Mouse (Mus musculus): ENCODE measurements around the gene Zfp523. TPM values are rescaled to one million over a fixed set of nuclear protein-coding genes. Genes with fewer than 3 reads are reported as not detected.
A peak's percentile ranks its signal among the peaks of the same experiment; 100 is the strongest.

Gene Zfp523
- total RNA-seq, 2 experiments from 2014 or later = 97.0 to 105 TPM

DNA sequence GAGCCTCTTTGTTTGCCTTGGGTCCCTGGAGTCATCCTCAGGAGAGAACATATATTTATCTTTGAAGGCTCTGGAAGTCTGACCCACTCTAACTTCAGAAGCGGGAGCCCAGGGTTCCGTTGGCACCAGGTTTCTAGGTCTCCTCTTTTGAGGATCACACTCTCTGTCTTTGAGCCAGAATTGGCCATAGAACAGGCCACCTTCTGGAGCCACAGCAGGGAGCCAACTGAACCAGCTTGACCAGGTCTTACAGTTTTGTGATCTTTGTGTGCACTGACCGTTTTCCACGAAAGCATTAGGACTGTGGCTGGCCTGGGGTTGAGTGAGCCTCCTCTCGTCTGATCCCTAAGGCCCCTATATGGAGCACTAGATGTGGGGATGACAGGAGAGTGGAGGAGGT is 57.7 kb downstream of the Zfp523 start:
- intact Hi-C loops (cut with DNase I) = loop anchor here (5.0 kb wide), 1 partner anchor 38 kb away; no protein-coding TSS in a partner anchor
- no peak for DNase-seq (ENCODE audit: low spot score in 2 of 2)

DNA sequence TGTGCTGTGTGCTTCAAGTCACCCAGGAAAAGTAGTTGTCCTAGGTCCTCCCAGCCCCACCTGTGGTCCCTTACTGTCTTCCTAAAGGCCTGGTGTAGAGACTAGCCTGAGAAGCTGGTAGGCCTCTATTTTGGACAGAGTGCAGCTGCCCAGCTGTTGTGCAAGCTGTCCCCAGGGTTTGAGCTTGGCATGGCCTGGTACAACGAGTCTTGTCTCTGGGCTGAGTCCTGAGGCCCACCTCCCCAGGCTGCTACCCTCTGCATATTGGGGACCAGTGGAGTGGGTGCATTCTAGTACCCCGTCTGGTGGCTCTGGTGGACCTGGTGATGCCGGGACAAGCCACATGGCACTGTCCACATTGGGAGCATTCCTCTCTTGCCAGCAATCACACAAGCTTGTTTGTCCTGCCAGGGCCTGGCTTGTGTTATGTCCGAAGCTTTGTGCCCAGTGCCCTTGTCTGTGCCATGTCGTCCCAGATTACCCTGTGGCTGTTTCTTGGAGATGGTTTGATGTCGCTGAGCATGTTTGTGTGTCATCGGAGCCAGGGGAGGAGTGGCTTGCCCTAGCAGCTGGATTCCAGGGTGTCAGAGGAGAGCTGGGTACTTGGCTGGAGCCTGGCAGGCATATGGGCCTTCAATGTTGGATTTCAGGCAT is 59.2 kb downstream of the Zfp523 start:
- DNase-seq (ENCODE audit: low spot score in 2 of 2) = no peak
- intact Hi-C loops (cut with DNase I) = loop anchor here (5.0 kb wide), 1 partner anchor 36 kb away; no protein-coding TSS in a partner anchor

DNA sequence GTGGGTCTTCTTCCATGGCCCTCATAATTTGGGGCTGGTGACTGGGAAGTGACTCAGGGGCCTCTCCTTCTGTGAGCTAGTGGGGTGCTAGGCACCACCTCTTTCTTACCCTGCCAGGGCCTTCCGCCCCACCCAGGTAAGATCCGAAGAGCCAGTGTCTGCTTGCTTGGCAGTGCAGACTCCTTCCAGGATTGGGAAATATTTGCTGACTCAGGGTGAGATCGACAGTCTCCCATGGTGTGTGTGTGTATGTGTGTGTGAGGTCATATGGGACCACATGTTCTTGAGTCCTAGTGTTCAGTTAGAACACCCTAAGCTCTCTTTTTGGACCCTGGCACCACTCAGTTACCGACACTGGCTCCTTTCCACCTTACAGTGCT is 59.7 kb downstream of the Zfp523 start:
- no peak for DNase-seq (ENCODE audit: low spot score in 2 of 2)
- intact Hi-C loops (cut with DNase I) = loop anchor here (5.0 kb wide), 1 partner anchor 36 kb away; no protein-coding TSS in a partner anchor

DNA sequence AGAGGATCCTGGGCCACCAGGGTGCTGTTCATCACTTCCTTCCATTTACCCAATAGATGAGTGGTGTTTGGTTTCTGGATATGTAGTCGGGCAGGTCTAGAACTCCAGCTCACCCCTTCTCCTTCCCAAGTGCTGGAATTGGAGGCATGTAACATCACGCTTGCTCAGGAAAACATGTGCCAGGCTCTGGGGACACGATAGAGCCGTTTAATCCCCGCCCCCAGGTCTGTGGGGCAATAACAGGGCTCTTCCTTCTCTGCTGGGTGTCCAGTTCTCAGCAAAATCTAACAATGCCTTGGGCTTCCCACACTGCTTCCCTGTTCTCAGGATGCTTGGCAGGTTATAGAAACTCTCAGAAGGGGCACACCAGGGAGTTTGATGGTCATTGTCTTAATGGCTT is 60.4 kb downstream of the Zfp523 start:
- DNase-seq (ENCODE audit: low spot score in 2 of 2) = no peak
- intact Hi-C loops (cut with DNase I) = loop anchor here (5.0 kb wide), 1 partner anchor 35 kb away; no protein-coding TSS in a partner anchor

DNA sequence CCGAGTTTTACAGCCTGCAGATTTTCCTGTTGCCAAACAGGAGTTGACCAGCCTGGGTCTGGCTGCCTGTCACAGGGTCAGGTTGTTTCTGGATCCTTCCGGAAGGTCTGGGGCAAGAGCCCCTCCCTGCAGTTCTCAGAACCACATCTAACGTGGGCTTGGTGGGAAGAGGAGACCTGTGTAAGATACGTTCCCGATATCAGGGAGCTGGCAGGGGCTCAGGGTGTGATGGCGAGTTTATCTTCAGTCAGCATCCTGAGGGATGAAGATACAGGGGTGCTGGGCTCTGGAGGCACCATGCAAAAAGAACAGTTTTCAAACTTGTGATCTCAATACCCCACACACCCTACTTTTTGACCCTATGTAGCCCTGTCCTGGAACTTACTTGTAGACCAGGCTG is 60.9 kb downstream of the Zfp523 start:
- no peak for DNase-seq (ENCODE audit: low spot score in 2 of 2)
- intact Hi-C loops (cut with DNase I) = loop anchor here (5.0 kb wide), 1 partner anchor 34 kb away; no protein-coding TSS in a partner anchor

DNA sequence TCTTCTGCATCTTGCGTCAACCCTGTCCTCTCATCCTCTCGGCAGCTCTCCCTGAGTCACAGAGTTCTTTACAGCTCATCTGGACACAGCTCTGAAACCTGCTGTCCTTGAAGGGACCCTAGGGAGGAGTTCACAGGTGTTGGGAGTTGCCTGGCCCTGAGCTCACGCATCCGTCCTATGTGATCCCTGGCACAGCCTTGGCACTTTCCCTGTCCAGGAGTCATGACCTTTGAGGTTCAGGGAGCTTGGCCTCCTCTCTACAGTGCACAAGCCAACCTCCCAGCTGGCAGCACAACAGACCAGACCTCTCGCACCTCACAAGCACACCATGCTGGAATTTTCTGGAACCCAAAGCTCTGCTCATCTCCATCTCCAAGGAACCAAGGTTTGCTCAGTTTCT is 63.9 kb downstream of the Zfp523 start:
- intact Hi-C loops (cut with DNase I) = no loop called here
- no peak for DNase-seq (ENCODE audit: low spot score in 2 of 2)

DNA sequence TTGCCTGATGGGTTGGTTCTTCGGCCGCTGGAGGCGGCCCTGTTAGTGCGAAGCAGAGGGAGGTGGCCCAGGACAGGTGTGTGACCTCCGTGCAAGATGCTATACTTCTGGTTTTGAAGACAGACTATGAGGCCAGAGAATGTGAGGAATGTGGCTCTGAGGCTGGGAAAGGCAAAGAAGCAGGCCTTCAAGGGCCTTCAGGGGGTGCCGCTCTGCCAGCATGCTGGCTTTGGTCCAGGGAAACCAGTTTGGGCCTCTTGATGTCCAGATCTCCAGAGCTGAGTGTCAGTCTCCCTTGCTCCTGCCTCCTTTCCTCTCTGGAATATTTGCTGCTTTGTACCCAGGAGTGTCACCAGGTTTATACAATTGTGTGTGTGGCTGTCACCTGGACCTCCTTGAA is 65.4 kb downstream of the Zfp523 start:
- no peak for DNase-seq (ENCODE audit: low spot score in 2 of 2)
- intact Hi-C loops (cut with DNase I) = no loop called here

DNA sequence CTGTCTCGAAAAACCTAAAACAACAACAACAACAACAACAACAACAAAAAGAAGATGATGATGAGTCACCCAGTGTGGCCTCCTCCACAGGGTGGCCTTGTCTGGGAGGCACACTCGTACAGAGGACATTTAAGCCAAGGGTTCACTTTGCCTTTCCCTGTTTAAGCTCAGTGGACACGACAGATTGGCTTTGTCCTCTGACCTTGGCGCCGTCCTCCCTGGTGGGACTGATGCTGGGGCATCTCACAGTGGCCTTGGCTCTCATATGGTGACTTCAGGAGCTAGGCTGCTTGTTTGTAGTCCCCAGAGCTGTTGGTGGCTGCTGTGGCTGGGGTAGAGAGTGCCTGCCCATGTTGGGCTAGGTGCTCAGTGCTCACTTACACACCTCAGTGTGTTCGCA is 67.3 kb downstream of the Zfp523 start:
- intact Hi-C loops (cut with DNase I) = no loop called here
- DNase-seq (ENCODE audit: low spot score in 2 of 2) = no peak

DNA sequence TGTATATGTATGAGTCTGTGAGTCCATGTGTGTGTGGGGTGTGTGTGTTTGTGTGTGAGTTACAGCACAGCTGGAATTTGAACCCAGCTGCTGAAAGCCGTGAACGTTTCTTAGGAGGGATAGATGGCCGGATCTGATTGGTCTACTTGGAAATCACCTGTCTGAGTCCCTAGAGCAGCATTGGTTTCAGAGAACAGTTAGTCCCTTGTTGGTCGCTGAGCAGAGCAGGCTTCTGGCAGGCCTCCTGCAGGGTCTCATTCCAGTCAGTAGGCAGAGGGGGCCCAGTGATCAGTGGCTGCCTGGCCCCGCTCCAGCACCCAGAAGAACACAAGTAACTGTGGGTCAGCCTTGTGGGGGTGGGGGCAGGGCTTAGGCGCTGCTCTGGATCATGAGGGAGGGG is 67.8 kb downstream of the Zfp523 start:
- peak; percentile 53 to 85 for DNase-seq (ENCODE audit: low spot score in 2 of 2)
- intact Hi-C loops (cut with DNase I) = no loop called here

DNA sequence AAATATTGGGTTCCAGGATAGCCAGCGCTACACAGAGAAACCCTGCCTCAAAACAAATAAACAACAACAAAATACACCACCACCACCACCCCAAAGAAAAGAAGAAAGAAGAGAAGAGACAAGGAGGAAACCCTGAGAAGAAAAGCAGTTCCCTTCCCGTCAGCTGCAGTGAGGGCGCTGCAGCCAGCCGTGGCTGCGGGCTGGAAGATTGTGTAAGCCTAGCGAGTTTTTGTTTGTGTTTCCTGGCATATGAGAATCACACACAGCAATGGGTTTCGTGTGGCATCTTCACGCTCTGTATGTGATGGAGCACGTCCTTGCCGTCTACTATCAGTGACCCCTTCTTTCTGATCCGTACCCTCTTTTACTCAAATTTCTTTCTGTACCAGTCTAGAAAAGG is 69.7 kb downstream of the Zfp523 start:
- intact Hi-C loops (cut with DNase I) = no loop called here
- no peak for DNase-seq (ENCODE audit: low spot score in 2 of 2)

DNA sequence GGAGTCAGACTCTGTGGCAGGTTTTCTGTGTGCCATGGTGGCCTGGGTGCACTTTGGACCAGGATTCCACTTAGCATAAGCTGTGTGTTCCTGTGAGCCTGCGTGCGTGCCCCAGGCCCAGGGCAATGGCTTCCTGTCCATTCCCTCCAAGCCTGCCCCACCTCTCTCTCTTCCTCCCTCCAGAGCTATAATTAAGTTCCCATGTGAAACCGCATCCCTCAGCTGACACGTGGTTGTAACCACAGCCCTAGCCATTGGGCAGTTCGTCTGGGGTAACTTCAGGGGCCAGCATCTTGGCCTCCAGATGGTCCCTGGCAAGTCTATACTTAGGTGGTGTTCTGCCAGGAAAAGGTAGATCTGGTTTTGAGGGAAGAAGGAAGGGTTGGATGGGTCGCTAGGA is 70.7 kb downstream of the Zfp523 start:
- no peak for DNase-seq (ENCODE audit: low spot score in 2 of 2)
- intact Hi-C loops (cut with DNase I) = no loop called here

DNA sequence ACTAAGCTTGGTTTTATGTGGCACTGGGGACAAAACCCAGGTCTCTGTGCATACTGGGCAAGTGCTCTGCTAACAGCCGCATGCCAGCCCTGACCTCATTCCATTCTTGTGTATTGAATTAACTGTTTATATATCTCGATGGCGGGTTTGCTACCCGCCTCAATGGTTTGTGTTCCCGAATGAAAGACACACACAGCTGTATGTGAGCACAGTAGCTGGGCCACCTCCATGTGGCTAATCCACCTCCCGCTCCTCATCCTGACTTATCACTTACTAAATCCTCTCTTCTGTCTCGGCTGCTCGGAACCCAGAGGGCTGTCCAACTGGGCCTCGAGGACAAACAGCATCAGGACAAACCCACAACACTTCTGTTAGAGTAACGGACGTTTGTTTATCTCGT is 72.1 kb downstream of the Zfp523 start:
- intact Hi-C loops (cut with DNase I) = no loop called here
- DNase-seq (ENCODE audit: low spot score in 2 of 2) = no peak

DNA sequence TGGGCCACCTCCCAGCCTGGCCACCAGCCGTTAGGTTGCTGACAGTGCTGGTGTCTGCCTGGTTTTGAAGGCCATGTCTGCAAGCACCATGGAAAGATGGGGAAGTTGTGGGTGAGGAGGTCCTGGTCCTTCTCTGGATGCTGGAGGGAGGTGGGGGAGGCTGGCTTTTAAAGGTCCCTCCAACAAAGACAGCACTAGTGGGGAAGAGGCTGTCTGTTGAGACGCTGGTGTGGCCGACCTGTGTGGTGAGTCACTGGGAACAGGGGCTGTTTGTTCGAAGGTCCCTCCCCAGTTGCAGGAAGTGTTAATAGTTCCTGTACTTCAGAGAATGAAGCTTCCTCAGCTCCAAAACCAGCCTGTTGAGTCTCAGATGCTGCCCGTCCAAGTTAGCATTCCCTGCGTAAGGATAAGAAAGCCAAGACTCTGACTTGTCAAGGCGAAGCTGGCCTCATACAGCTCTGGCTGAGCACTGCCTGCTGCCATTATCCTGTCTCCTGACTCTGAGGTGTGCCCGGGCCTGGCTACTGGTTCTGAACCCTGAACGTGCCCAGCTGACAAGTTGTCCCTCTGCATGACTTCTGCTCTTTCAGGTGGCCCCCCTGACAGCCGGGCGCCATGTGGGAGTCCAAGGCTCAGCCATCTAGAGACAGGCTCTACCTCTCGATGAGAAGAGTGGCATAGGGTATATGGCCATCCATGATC is 74.8 kb downstream of the Zfp523 start:
- intact Hi-C loops (cut with DNase I) = no loop called here
- DNase-seq (ENCODE audit: low spot score in 2 of 2) = no peak

DNA sequence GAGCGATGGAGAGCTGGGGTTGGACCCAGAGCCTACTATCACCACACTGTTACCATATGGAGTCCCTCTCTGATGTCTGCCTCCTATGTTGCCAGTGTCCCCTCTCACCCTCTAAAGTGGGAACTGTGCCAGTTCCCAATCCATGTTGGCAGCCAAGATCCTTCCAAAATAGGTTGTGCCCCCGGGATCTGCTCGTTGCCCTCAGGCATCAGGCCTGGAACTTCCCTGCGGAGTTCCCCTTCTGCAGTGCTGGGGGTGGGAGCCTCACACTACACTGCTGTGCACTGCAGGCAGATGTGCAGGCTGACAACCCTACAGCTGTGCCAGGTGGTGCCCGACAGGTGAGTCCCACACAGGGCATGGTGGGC is 75.3 kb downstream of the Zfp523 start:
- intact Hi-C loops (cut with DNase I) = no loop called here
- no peak for DNase-seq (ENCODE audit: low spot score in 2 of 2)

DNA sequence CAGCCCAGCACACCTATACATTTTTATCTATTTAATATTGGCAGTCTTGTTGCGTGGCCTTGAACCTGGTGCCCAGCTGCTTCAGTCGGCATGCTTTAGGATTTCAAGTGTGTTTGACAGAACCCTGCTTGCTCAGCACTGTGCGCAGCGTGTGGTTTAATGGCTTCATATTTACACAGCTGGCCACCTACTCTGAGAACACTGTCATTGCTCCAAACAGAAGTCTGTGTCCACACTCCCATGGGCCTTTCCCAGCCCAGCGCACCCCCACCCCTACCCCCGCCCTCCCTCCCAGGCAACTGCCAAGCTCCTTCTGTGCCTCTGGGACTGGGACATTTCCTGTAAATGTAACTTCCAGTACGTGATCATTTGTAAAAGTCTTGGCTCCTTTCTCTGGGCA is 76.3 kb downstream of the Zfp523 start:
- intact Hi-C loops (cut with DNase I) = no loop called here
- DNase-seq (ENCODE audit: low spot score in 2 of 2) = no peak

DNA sequence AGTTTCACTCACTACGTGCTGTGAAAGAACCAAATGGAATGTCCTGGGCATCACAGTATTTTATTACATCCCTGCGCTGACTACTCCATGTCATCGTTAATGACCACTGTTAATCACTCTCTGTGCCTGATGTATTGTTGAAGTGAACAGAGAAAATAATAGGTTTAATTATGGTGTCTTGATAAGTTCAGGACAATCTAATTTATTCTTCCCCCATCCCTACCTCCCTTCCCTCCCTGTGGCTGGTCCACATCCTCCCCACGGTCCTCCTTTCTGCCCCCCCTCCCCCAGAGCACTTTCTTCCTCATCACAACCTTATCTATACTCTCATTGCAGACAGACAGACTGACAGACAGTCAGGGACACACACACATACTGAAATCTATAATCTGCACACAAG is 77.9 kb downstream of the Zfp523 start:
- intact Hi-C loops (cut with DNase I) = no loop called here

More for the DNA sequence above, 77.9 kb downstream of the Zfp523 start:
- DNase-seq (ENCODE audit: low spot score in 2 of 2) = no peak

Other genes with a start within 250 kb of the Zfp523 start
- gene Tcp11, start 96.5 kb upstream of the Zfp523 start, total RNA-seq (2021) = 1 to 10 TPM; 1.3 to 1.6 TPM
- gene Scube3, start 35.0 kb upstream of the Zfp523 start, total RNA-seq (2021) = 1 to 10 TPM; 1.1 to 2.1 TPM
- 1 to 10 TPM; 4.7 to 5.3 TPM for gene Def6, start 30.6 kb downstream of the Zfp523 start, total RNA-seq (2021)
- gene Ppard, start 55.6 kb downstream of the Zfp523 start, total RNA-seq (2021) = 10 to 100 TPM; 28.3 to 28.7 TPM
- gene Fance, start 136.4 kb downstream of the Zfp523 start, total RNA-seq (2021) = 10 to 100 TPM; 28.3 to 29.6 TPM
- gene Rpl10a, start 151.3 kb downstream of the Zfp523 start, total RNA-seq (2021) = 100 to 1,000 TPM; 365 to 369 TPM
- 1 to 10 TPM; 2.4 to 3.3 TPM for gene Tead3, start 173.7 kb downstream of the Zfp523 start, total RNA-seq (2021)
- gene Tulp1, start 188.1 kb downstream of the Zfp523 start, total RNA-seq (2021) = under 1 TPM in 1 of 2 experiments, not detected in 1; 0.66 TPM